Mouse (Mus musculus) G1E (cell line): ENCODE measurements around the gene Fam111a. TPM values are rescaled to one million over a fixed set of nuclear protein-coding genes. Genes with fewer than 3 reads are reported as not detected.

Source experiments
- ATAC-seq: 2 replicates; pipeline ENCODE4 v1.8.0; 2016; ENCODE audit warnings: mild to moderate bottlenecking; ENCODE audit not compliant: insufficient number of reproducible peaks, poor library complexity, low FRiP score, severe bottlenecking; ENCODE audit errors: extremely low read depth
- DNase-seq: peaks from one replicate; pipeline ENCODE4 v3.0.0; 2012; ENCODE audit warnings: low spot score
- H3K27me3 ChIP-seq: 2 replicates; pipeline ENCODE4 v1.6.1; 2012; ENCODE audit warnings: mild to moderate bottlenecking, low read length, inconsistent platforms; ENCODE audit not compliant: insufficient read depth
- H3K36me3 ChIP-seq: replicated peaks from 2 replicates; pipeline ENCODE3; 2012; ENCODE audit warnings: mild to moderate bottlenecking, inconsistent platforms
- H3K4me1 ChIP-seq: 2 replicates; pipeline ENCODE4 v1.6.1; 2012; ENCODE audit warnings: low read depth, low read length, inconsistent platforms, mixed read lengths; ENCODE audit not compliant: insufficient read depth
- H3K4me3 ChIP-seq: 2 replicates; pipeline ENCODE4 v1.5.1; 2012; ENCODE audit warnings: low read depth, mild to moderate bottlenecking, inconsistent platforms, low read length, moderate library complexity, mixed read lengths
- H3K9me3 ChIP-seq: replicated peaks from 2 replicates; pipeline ENCODE4 v1.6.1; 2012; ENCODE audit warnings: inconsistent platforms
- CTCF ChIP-seq: IDR thresholded peaks from 2 replicates; pipeline ENCODE4 v1.5.1; 2012; ENCODE audit warnings: low read depth, low read length, inconsistent platforms, mixed read lengths
- GATA1 ChIP-seq: IDR thresholded peaks from 2 replicates; pipeline ENCODE4 v1.6.1; 2012; ENCODE audit warnings: borderline replicate concordance, low read length, inconsistent platforms, mixed read lengths
- GATA2 ChIP-seq: IDR thresholded peaks from 2 replicates; pipeline ENCODE4 v1.6.1; 2012; ENCODE audit warnings: low read depth, low read length, inconsistent platforms, borderline replicate concordance
- POLR2AphosphoS5 ChIP-seq: IDR thresholded peaks from 2 replicates; pipeline ENCODE4 v1.6.1; 2012; ENCODE audit warnings: low read depth, low read length, inconsistent platforms; ENCODE audit not compliant: insufficient replicate concordance
- TAL1 ChIP-seq: conservative IDR thresholded peaks from 2 replicates; pipeline ENCODE4 v1.6.1; 2012; ENCODE audit warnings: low read depth, low read length, inconsistent platforms, mixed read lengths
- polyA plus RNA-seq: library from polyadenylated mRNA; stranded (reverse); fragments of >175 nt; gene quantifications from 2 replicates; pipeline ENCODE4 v1.2.3, GENCODE M21; 2012
- total RNA-seq, 2 experiments: library from RNA; stranded (forward) in 1 of 2; stranded (reverse) in 1 of 2; fragments of 200-1000 nt in 1 of 2; fragments of >200 nt in 1 of 2; fragmentation: Nextera tagmentation in 1 of 2; gene quantifications; 2 replicates each; pipeline ENCODE4 v1.2.3; 2014 to 2017

The Fam111a gene
- total and polyA plus RNA-seq, 3 experiments, result 0.02 to 45.3 (median 1.9) TPM

- no peaks in the 10 kb centered on the region for H3K27me3 ChIP-seq
- TF ChIP-seq TAL1 (no peak), GATA2 (no peak), CTCF (no peak)
- ATAC-seq (no peak), DNase-seq (no peak)
- no peak overlapping the region for H3K4me3 ChIP-seq
- H3K9me3 ChIP-seq, result no peaks in the 10 kb centered on the region
- no peaks in the 10 kb centered on the region for H3K4me1 ChIP-seq
- no peaks in the 10 kb centered on the region for H3K36me3 ChIP-seq
Measured at GRCm38 (mm10) chr19:12634259-12634658, 88.7 kb downstream of the Fam111a start.

DNA sequence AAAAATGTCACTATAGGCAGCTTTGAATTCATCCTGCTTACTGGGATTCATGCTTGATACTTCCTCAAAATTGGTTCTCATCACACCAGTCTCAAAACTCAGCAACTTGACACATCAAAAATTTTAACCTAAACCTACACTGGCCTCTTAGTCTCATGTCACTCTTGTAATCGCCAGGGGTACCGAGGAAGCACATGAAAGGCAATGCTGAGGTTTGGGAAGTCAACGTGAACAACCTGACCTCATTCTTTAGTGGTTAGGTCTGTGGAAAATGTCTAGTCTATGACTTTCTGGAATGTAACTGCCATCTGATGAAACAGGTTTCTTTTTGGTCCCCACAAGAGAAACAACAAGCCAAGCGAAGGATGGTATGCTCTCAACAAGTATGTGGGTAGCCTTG is 89.4 kb downstream of the Fam111a start:
- TF ChIP-seq GATA1, result no peak
- TF ChIP-seq CTCF, result no peak
- TF ChIP-seq POLR2AphosphoS5, result no peak
- no peak for TF ChIP-seq TAL1
- TF ChIP-seq GATA2, result no peak
- DNase-seq (no peak), ATAC-seq (no peak)
- no peaks in the 10 kb centered on the region; the same call in 1 of the 2 replicates for H3K27me3 ChIP-seq
- H3K9me3 ChIP-seq, result no peaks in the 10 kb centered on the region
- no peaks in the 10 kb centered on the region for H3K36me3 ChIP-seq
- H3K4me3 ChIP-seq, result no peak overlapping the region
- H3K4me1 ChIP-seq, result no peaks in the 10 kb centered on the region

DNA sequence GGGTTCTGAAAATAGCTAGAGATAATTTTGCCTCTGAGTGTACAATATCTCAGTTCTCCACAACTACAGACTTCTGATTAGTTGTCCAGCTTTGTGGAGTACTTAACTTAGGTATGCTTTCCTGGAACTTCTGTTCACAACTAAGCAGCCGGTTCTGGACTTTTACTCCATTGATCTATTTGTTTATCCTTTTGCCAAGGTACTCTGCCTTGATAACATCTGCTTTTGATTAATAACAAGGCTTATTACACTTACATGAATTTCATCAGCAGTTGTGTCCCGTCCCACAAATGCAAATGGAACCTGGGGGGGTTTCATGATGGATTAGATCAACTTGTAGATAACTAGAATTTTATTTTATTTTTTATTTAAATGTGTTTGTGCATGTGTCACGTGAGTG is 91.3 kb downstream of the Fam111a start:
- no peaks in the 10 kb centered on the region for H3K36me3 ChIP-seq
- DNase-seq (no peak), ATAC-seq (no peak)
- H3K9me3 ChIP-seq, result no peaks in the 10 kb centered on the region
- TF ChIP-seq GATA2, result no peak
- no peak overlapping the region for H3K4me3 ChIP-seq
- H3K27me3 ChIP-seq, result no peaks in the 10 kb centered on the region; the same call in 1 of the 2 replicates
- H3K4me1 ChIP-seq, result no peaks in the 10 kb centered on the region

DNA sequence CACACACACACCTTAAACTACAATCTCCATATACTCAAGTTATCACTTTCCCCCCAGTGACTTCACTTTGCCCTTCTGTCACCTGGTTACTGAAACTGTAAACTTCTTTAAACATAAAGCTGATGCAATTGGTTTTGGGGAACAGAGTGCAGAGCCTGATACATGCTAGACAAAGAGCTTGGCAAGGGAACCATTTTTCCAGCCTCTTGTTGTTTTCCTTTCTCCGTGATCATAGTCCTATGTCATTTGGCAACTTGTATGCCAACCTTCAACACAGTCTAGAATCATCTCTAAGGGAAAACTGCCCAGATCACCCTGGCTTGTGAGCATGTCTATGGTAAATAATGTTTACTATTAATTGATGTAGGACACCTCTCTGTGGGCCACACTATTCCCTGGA is 92.5 kb downstream of the Fam111a start:
- Histone ChIP-seq H3K4me1 (no peaks in the 10 kb centered on the region), H3K36me3 (no peaks in the 10 kb centered on the region), H3K9me3 (no peaks in the 10 kb centered on the region), H3K27me3 (no peaks in the 10 kb centered on the region; the same call in 1 of the 2 replicates), H3K4me3 (no peak overlapping the region)
- DNase-seq, result no peak
- ATAC-seq, result no peak
- TF ChIP-seq GATA1, result no peak
- TF ChIP-seq POLR2AphosphoS5, result no peak
- no peak for TF ChIP-seq TAL1
- TF ChIP-seq CTCF, result no peak
- TF ChIP-seq GATA2, result no peak

Other genes starting within 250 kb of the Fam111a start
- not detected in 2 replicates for gene Olfr1436, start 246.6 kb upstream of the Fam111a start, total RNA-seq (2014; fragmentation: Nextera tagmentation)
- gene Olfr1436, start 246.6 kb upstream of the Fam111a start, total RNA-seq (2017), result 0.22 TPM in 1 of 2 replicates, not detected in the other
- not detected in 2 replicates for gene Olfr1436, start 246.6 kb upstream of the Fam111a start, polyA plus RNA-seq
- not detected in 2 replicates for gene Olfr1437, start 220.6 kb upstream of the Fam111a start, total RNA-seq (2014; fragmentation: Nextera tagmentation)
- gene Olfr1437, start 220.6 kb upstream of the Fam111a start, total RNA-seq (2017), result 0.17 and 0.27 TPM in 2 replicates
- gene Olfr1437, start 220.6 kb upstream of the Fam111a start, polyA plus RNA-seq, result not detected in 2 replicates
- gene Olfr1438-ps1, start 209.8 kb upstream of the Fam111a start, total RNA-seq (2014; fragmentation: Nextera tagmentation), result not detected in 2 replicates
- gene Olfr1438-ps1, start 209.8 kb upstream of the Fam111a start, total RNA-seq (2017), result 0.06 and 0.11 TPM in 2 replicates
- not detected in 2 replicates for gene Olfr1438-ps1, start 209.8 kb upstream of the Fam111a start, polyA plus RNA-seq
- not detected in 2 replicates for gene Olfr1440, start 158.5 kb upstream of the Fam111a start, total RNA-seq (2014; fragmentation: Nextera tagmentation)
- gene Olfr1440, start 158.5 kb upstream of the Fam111a start, total RNA-seq (2017), result 0.06 and 0.16 TPM in 2 replicates
- gene Olfr1440, start 158.5 kb upstream of the Fam111a start, polyA plus RNA-seq, result not detected in 2 replicates
- gene Olfr1441, start 128.3 kb upstream of the Fam111a start, total RNA-seq (2014; fragmentation: Nextera tagmentation), result not detected in 2 replicates
- 0.11 and 0.12 TPM in 2 replicates for gene Olfr1441, start 128.3 kb upstream of the Fam111a start, total RNA-seq (2017)
- not detected in 2 replicates for gene Olfr1441, start 128.3 kb upstream of the Fam111a start, polyA plus RNA-seq
- not detected in 2 replicates for gene Pfpl, start 117.8 kb upstream of the Fam111a start, total RNA-seq (2014; fragmentation: Nextera tagmentation)
- 0.06 and 0.11 TPM in 2 replicates for gene Pfpl, start 117.8 kb upstream of the Fam111a start, total RNA-seq (2017)
- not detected in 2 replicates for gene Pfpl, start 117.8 kb upstream of the Fam111a start, polyA plus RNA-seq
- not detected in 2 replicates for gene Mpeg1, start 85.0 kb upstream of the Fam111a start, total RNA-seq (2014; fragmentation: Nextera tagmentation)
- gene Mpeg1, start 85.0 kb upstream of the Fam111a start, total RNA-seq (2017), result 0.06 and 0.22 TPM in 2 replicates
- not detected in 2 replicates for gene Mpeg1, start 85.0 kb upstream of the Fam111a start, polyA plus RNA-seq
- not detected in 2 replicates for gene Dtx4, start 44.3 kb upstream of the Fam111a start, total RNA-seq (2014; fragmentation: Nextera tagmentation)
- 0.06 and 0.27 TPM in 2 replicates for gene Dtx4, start 44.3 kb upstream of the Fam111a start, total RNA-seq (2017)
- gene Dtx4, start 44.3 kb upstream of the Fam111a start, polyA plus RNA-seq, result not detected in 2 replicates
- not detected in 2 replicates for gene Gm4952, start 54.2 kb downstream of the Fam111a start, total RNA-seq (2014; fragmentation: Nextera tagmentation)
- gene Gm4952, start 54.2 kb downstream of the Fam111a start, total RNA-seq (2017), result 0.11 TPM in 1 of 2 replicates, not detected in the other
- not detected in 2 replicates for gene Gm4952, start 54.2 kb downstream of the Fam111a start, polyA plus RNA-seq
- not detected in 2 replicates for gene Glyat, start 87.6 kb downstream of the Fam111a start, total RNA-seq (2014; fragmentation: Nextera tagmentation)
- 0.11 and 0.12 TPM in 2 replicates for gene Glyat, start 87.6 kb downstream of the Fam111a start, total RNA-seq (2017)
- not detected in 2 replicates for gene Glyat, start 87.6 kb downstream of the Fam111a start, polyA plus RNA-seq
- not detected in 2 replicates for gene Olfr1442, start 124.7 kb downstream of the Fam111a start, total RNA-seq (2014; fragmentation: Nextera tagmentation)
- 0.05 and 0.06 TPM in 2 replicates for gene Olfr1442, start 124.7 kb downstream of the Fam111a start, total RNA-seq (2017)
- gene Olfr1442, start 124.7 kb downstream of the Fam111a start, polyA plus RNA-seq, result not detected in 2 replicates
- not detected in 2 replicates for gene Olfr1443, start 132.4 kb downstream of the Fam111a start, total RNA-seq (2014; fragmentation: Nextera tagmentation)
- under 0.01 and 0.05 TPM in 2 replicates for gene Olfr1443, start 132.4 kb downstream of the Fam111a start, total RNA-seq (2017)
- gene Olfr1443, start 132.4 kb downstream of the Fam111a start, polyA plus RNA-seq, result not detected in 2 replicates
- not detected in 2 replicates for gene Keg1, start 150.0 kb downstream of the Fam111a start, total RNA-seq (2014; fragmentation: Nextera tagmentation)
- gene Keg1, start 150.0 kb downstream of the Fam111a start, total RNA-seq (2017), result 0.17 and 0.38 TPM in 2 replicates
- not detected in 2 replicates for gene Keg1, start 150.0 kb downstream of the Fam111a start, polyA plus RNA-seq
- 7.4 TPM in 1 of 2 replicates, not detected in the other for gene Cntf, start 219.9 kb downstream of the Fam111a start, total RNA-seq (2014; fragmentation: Nextera tagmentation)
- gene Cntf, start 219.9 kb downstream of the Fam111a start, total RNA-seq (2017), result 3.0 and 4.0 TPM in 2 replicates
- 0.06 and 0.10 TPM in 2 replicates for gene Cntf, start 219.9 kb downstream of the Fam111a start, polyA plus RNA-seq